Mouse (Mus musculus) erythroblast, embryonic 14.5 days (primary cell): ENCODE measurements around the gene Gnao1.

Experiments
- GATA1 ChIP-seq: IDR thresholded peaks from 2 replicates; pipeline ENCODE4 v1.6.1; 2012; ENCODE audit warnings: low read length, inconsistent platforms, mixed read lengths
- TAL1 ChIP-seq: IDR thresholded peaks from 3 replicates; pipeline ENCODE4 v1.6.1; 2012; ENCODE audit warnings: low read length, inconsistent platforms, mixed read lengths

GRCm38 (mm10) chr8:93812566-93813404 lies 3.0 kb downstream of the Gnao1 start:
- TF ChIP-seq GATA1 (no peak), TAL1 (no peak)
